Mouse (Mus musculus): ENCODE measurements at regions not wholly inside any gene's neighbourhood (a gene's known extent, or its start where the extent isn't known, plus 50 kb on each side); places are given as distances from the start of the nearest gene placed in this dataset.

DNA sequence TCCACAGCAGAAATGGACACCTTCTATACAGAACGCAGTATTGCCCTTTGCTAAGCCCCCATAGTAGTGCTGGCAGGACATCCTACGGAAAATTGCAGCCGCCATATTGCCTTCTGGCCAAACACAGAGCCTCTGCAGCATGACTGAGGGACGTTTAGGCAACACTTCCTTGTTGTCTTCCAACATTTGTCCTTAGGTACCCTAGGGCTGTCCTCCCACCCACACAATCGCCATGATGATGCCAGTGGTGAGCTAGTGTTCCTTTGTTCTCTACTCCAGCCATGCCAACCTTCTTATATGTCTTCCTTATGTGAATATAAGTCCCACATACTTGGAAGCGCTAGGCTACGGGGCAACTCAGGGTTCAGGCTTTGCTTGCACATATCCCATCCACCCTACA is 375.0 kb upstream of the Pik3r1 start:
- H3K4me1 ChIP-seq (ENCODE audit: control insufficient read depth, insufficient read depth, low read length), result no peaks in the 10 kb centered on the region
- H3K27me3 ChIP-seq (ENCODE audit: control insufficient read depth, insufficient read depth, low read length), result no peaks in the 10 kb centered on the region
- H3K79me2 ChIP-seq (ENCODE audit: control insufficient read depth, insufficient read depth, low read length), result no peaks in the 10 kb centered on the region
- no peak overlapping the region for H3K9ac ChIP-seq (ENCODE audit: low read depth, low read length)
- WGBS, result 88% methylated on average over 7 of the region's 7 CpGs
- no peak overlapping the region for H3K27ac ChIP-seq (replicated peaks; ENCODE audit: insufficient read depth, low read depth, low read length)
- H3K4me3 ChIP-seq (ENCODE audit: insufficient read depth, low read depth, low read length), result no peak overlapping the region
- DNase-seq (ENCODE audit: extremely low read depth, low read depth, low spot score), result no peak
- no peak for TF ChIP-seq POLR2A (IDR thresholded peaks at IDR 0.05; ENCODE audit: extremely low read depth, insufficient read depth, low read length)
- no peak for TF ChIP-seq CTCF (IDR thresholded peaks at IDR 0.05; ENCODE audit: low read depth, low read length)
- no peaks in the 10 kb centered on the region for H3K36me3 ChIP-seq (ENCODE audit: control insufficient read depth, insufficient read depth, low read length)

DNA sequence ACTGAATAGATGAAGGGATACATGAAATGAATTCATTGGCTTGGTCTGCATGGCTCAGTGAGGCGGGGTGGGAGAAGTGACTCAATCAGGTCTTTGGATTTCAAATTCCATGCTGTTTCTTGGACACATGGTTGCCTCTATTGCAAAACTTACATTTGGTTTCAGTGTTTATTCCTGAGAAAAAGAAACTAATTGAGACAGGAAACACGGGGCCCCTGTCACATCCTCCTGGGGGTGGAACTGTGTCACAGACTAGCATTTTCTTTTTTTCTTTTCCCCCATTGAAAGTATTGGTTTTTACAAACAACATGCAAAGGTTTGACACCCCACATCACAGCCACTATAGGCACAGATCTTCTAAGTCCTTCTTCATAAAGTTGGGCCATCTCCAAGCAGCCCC is 375.8 kb upstream of the Pik3r1 start:
- Histone ChIP-seq H3K27ac (replicated peaks; ENCODE audit: insufficient read depth, low read depth, low read length) (no peak overlapping the region), H3K4me3 (ENCODE audit: insufficient read depth, low read depth, low read length) (no peak overlapping the region), H3K9ac (ENCODE audit: low read depth, low read length) (no peak overlapping the region), H3K27me3 (ENCODE audit: control insufficient read depth, insufficient read depth, low read length) (no peaks in the 10 kb centered on the region), H3K4me1 (ENCODE audit: control insufficient read depth, insufficient read depth, low read length) (no peaks in the 10 kb centered on the region), H3K79me2 (ENCODE audit: control insufficient read depth, insufficient read depth, low read length) (no peaks in the 10 kb centered on the region), H3K36me3 (ENCODE audit: control insufficient read depth, insufficient read depth, low read length) (no peaks in the 10 kb centered on the region)
- 66% methylated on average over 2 of the region's 2 CpGs for WGBS
- TF ChIP-seq POLR2A (IDR thresholded peaks at IDR 0.05; ENCODE audit: extremely low read depth, insufficient read depth, low read length) (no peak), CTCF (IDR thresholded peaks at IDR 0.05; ENCODE audit: low read depth, low read length) (no peak)
- DNase-seq (ENCODE audit: extremely low read depth, low read depth, low spot score), result no peak

GRCm38 (mm10) chr13:102148039-102148438 is 380.0 kb upstream of the Pik3r1 start:
- Histone ChIP-seq H3K4me3 (ENCODE audit: insufficient read depth, low read depth, low read length) (no peak overlapping the region), H3K36me3 (ENCODE audit: control insufficient read depth, insufficient read depth, low read length) (no peaks in the 10 kb centered on the region), H3K27me3 (ENCODE audit: control insufficient read depth, insufficient read depth, low read length) (no peaks in the 10 kb centered on the region), H3K27ac (replicated peaks; ENCODE audit: insufficient read depth, low read depth, low read length) (no peak overlapping the region), H3K4me1 (ENCODE audit: control insufficient read depth, insufficient read depth, low read length) (no peaks in the 10 kb centered on the region), H3K79me2 (ENCODE audit: control insufficient read depth, insufficient read depth, low read length) (no peaks in the 10 kb centered on the region), H3K9ac (ENCODE audit: low read depth, low read length) (no peak overlapping the region)
- DNase-seq (ENCODE audit: extremely low read depth, low read depth, low spot score), result no peak
- 96% methylated on average over 2 of the region's 2 CpGs for WGBS
- TF ChIP-seq POLR2A (IDR thresholded peaks at IDR 0.05; ENCODE audit: extremely low read depth, insufficient read depth, low read length) (no peak), CTCF (IDR thresholded peaks at IDR 0.05; ENCODE audit: low read depth, low read length) (no peak)

DNA sequence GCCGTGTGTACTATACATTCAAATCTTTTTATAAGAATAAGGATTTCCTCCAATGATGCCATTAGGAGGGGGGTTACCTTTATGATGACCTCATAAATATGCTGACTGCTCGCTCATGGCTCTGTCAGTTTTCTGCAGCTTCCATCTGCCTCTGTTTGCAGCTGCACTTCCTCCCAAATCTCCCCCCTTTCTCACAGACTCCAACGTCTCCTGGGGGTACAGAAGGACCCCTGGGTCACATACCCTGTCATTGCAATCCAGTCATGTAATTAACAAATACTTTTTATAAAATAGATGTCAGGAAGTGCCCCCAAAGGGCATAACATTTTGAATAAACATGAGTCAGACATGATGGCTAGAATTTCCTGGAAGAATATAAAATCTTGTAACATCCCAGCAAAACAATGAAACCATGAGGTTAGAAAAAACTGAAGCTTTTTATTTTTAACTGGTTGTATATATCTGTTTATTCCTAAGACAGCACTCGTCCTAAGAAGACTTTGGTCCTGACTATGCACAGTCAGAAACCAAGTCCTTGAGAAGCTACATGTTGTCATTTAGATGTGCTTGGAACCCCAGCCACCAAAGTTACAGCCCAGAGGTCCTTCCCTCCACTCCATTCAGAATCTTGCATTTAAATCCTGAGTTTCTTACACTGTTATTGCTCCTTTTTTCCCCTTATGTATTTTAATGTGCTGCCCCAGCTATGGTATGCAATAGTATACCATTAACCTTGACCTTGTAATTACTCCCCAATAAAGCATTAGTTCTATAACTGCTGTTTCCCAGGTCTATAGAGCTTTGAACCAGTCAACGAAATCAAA is 386.0 kb upstream of the Pik3r1 start:
- TF ChIP-seq POLR2A (IDR thresholded peaks at IDR 0.05; ENCODE audit: extremely low read depth, insufficient read depth, low read length) (no peak), CTCF (IDR thresholded peaks at IDR 0.05; ENCODE audit: low read depth, low read length) (no peak)
- no peak overlapping the region for H3K27ac ChIP-seq (replicated peaks; ENCODE audit: insufficient read depth, low read depth, low read length)
- H3K36me3 ChIP-seq (ENCODE audit: control insufficient read depth, insufficient read depth, low read length), result no peaks in the 10 kb centered on the region
- no peak overlapping the region for H3K4me3 ChIP-seq (ENCODE audit: insufficient read depth, low read depth, low read length)
- H3K9ac ChIP-seq (ENCODE audit: low read depth, low read length), result no peak overlapping the region
- 67% methylated on average over 5 of the region's 5 CpGs for WGBS
- no peaks in the 10 kb centered on the region for H3K4me1 ChIP-seq (ENCODE audit: control insufficient read depth, insufficient read depth, low read length)
- no peak for DNase-seq (ENCODE audit: extremely low read depth, low read depth, low spot score)
- H3K79me2 ChIP-seq (ENCODE audit: control insufficient read depth, insufficient read depth, low read length), result no peaks in the 10 kb centered on the region
- no peaks in the 10 kb centered on the region for H3K27me3 ChIP-seq (ENCODE audit: control insufficient read depth, insufficient read depth, low read length)

GRCm38 (mm10) chr13:102154609-102154899 is 386.5 kb upstream of the Pik3r1 start:
- H3K79me2 ChIP-seq (ENCODE audit: control insufficient read depth, insufficient read depth, low read length), result no peaks in the 10 kb centered on the region
- H3K36me3 ChIP-seq (ENCODE audit: control insufficient read depth, insufficient read depth, low read length), result no peaks in the 10 kb centered on the region
- 76% methylated on average over 2 of the region's 2 CpGs for WGBS
- no peak for DNase-seq (ENCODE audit: extremely low read depth, low read depth, low spot score)
- no peak overlapping the region for H3K4me3 ChIP-seq (ENCODE audit: insufficient read depth, low read depth, low read length)
- no peaks in the 10 kb centered on the region for H3K4me1 ChIP-seq (ENCODE audit: control insufficient read depth, insufficient read depth, low read length)
- TF ChIP-seq POLR2A (IDR thresholded peaks at IDR 0.05; ENCODE audit: extremely low read depth, insufficient read depth, low read length) (no peak), CTCF (IDR thresholded peaks at IDR 0.05; ENCODE audit: low read depth, low read length) (no peak)
- H3K27me3 ChIP-seq (ENCODE audit: control insufficient read depth, insufficient read depth, low read length), result no peaks in the 10 kb centered on the region
- H3K9ac ChIP-seq (ENCODE audit: low read depth, low read length), result no peak overlapping the region
- H3K27ac ChIP-seq (replicated peaks; ENCODE audit: insufficient read depth, low read depth, low read length), result no peak overlapping the region

- Histone ChIP-seq H3K27ac (replicated peaks; ENCODE audit: insufficient read depth, low read depth, low read length) (no peak overlapping the region), H3K4me1 (ENCODE audit: control insufficient read depth, insufficient read depth, low read length) (no peaks in the 10 kb centered on the region), H3K27me3 (ENCODE audit: control insufficient read depth, insufficient read depth, low read length) (no peaks in the 10 kb centered on the region), H3K36me3 (ENCODE audit: control insufficient read depth, insufficient read depth, low read length) (no peaks in the 10 kb centered on the region), H3K79me2 (ENCODE audit: control insufficient read depth, insufficient read depth, low read length) (no peaks in the 10 kb centered on the region), H3K9ac (ENCODE audit: low read depth, low read length) (no peak overlapping the region), H3K4me3 (ENCODE audit: insufficient read depth, low read depth, low read length) (no peak overlapping the region)
- WGBS, result 90% methylated on average over 6 of the region's 6 CpGs
- TF ChIP-seq POLR2A (IDR thresholded peaks at IDR 0.05; ENCODE audit: extremely low read depth, insufficient read depth, low read length) (no peak), CTCF (IDR thresholded peaks at IDR 0.05; ENCODE audit: low read depth, low read length) (no peak)
- no peak for DNase-seq (ENCODE audit: extremely low read depth, low read depth, low spot score)
Observed at GRCm38 (mm10) chr13:102157369-102158130, 389.5 kb upstream of the Pik3r1 start.

Measured in liver, adult 2 months (tissue).